Mouse (Mus musculus) heart, embryonic 14.5 days (tissue): ENCODE measurements around the gene Gadd45a. TPM values are rescaled to one million over a fixed set of nuclear protein-coding genes. Genes with fewer than 3 reads are reported as not detected.

ENCODE experiments used
- polyA plus RNA-seq: library from polyadenylated mRNA; unstranded; fragments of >200 nt; fragmentation: Nextera tagmentation; extraction: Ambion mirVana; gene quantifications from 2 replicates; pipeline ENCODE4 v1.2.1, GENCODE M21; 2014

Gene Gadd45a
- polyA plus RNA-seq, 1 experiment from 2014 or later: 4.4 TPM

Other genes with a start within 250 kb of the Gadd45a start
- gene Vmn1r39, start 226.8 kb downstream of the Gadd45a start, polyA plus RNA-seq: not detected in 2 replicates
- 72.4 and 73.9 TPM in 2 replicates for gene Gng12, start 141.1 kb downstream of the Gadd45a start, polyA plus RNA-seq
- gene Serbp1, start 200.7 kb upstream of the Gadd45a start, polyA plus RNA-seq: 361 and 372 TPM in 2 replicates